Mouse (Mus musculus): ENCODE data around the gene Smad3.
A peak's percentile ranks its signal among the peaks of the same experiment; 100 is the strongest.

Smad3 gene

GRCm38 (mm10) chr9:63625090-63625756 lies 132.6 kb downstream of the Smad3 start:
- no peak for DNase-seq (ENCODE audit: low spot score)

- DNase-seq (ENCODE audit: low spot score), result no peak
Measured at GRCm38 (mm10) chr9:63623895-63624569, 133.8 kb downstream of the Smad3 start.

DNA sequence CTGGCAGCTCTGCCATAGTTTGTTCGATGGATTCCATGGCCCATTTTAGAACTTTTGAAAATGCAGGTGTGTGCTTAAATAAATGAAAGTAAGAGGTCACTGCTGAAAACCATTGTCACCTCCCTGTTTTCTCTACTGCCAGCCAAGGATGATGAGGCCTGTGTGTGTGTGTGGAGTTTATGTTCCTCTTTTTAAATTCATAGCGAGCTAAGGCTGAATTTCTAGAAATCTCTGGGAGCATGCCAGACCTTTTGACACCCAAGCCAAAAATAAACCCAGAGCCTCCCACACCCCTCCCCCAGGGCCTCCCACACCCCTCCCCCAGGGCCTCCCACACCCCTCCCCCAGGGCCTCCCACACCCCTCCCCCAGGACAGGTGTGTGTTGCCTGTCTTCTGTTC lies 139.8 kb downstream of the Smad3 start:
- no peak for DNase-seq (ENCODE audit: low spot score)

DNA sequence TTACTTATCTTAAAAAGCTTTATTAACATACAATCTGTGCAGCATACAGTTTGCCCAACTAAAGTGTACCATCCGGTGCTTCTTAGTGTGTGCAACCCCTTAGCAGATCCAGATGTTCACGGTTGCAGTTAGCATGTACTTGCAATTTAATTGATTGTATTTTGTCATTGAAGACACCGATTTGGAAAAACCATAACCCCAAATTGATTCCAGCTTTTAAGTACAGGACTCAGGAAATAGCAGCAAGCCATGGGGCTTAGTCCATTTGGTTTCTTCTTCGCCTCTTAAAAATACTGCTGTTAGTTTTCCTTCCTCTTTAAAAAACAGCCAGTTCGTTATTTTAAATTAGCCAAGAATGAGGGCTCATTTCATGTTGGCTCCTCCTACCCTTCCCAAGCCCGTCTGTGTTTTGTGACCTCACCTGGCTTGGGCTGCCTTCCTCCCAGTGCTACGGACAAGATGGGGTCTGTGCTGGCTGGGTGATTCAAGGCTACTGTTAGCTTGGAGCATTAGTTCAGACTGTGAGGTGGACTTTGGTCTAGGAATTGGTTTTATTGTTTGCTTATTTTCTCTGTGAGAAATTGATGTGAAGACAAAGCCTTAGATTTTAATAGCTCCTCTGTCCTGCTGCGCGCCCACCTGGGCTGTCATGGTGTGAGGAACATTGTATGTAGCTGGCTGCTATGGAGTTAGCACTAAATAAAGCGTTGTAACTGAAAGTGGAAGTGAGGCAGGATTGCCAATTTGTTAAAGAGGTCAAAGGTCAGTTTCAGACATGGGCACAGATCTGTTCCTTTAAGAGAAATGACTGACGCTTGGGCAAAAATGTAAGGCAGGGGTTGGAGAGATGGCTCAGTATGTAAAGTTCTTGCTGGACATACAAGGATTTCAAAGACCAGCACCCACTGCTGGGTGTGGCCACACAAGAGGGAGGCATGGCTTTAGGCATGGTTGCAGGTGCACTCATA lies 143.5 kb downstream of the Smad3 start:
- peak; percentile 62 for DNase-seq (ENCODE audit: low spot score)

DNA sequence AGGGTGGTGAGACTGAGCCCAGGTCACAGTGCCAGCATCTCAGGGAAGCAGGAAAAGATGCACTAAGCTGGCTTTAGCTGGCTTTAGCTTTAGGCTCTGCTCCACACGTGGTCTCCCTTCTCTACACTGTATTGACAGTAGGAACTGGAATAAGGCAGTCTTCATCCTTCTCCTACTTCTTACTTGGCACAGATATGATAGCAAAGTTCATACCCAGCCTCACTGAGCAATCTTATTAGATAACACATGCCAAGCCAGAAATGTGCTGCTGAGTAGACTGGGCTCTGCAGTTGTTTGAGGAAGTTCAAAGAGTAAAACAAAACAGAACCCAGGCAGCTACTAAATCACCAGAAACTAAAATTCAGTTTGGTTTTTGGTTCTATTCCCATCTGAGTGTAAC lies 144.2 kb downstream of the Smad3 start:
- DNase-seq (ENCODE audit: low spot score), result peak; percentile 84

GRCm38 (mm10) chr9:63612565-63613515 lies 145.0 kb downstream of the Smad3 start:
- peak; percentile 48 for DNase-seq (ENCODE audit: low spot score)

- DNase-seq (ENCODE audit: low spot score), result peak; percentile 10
Measured at GRCm38 (mm10) chr9:63611967-63612366, 145.8 kb downstream of the Smad3 start.

- DNase-seq (ENCODE audit: low spot score), result peak; percentile 85
Measured at GRCm38 (mm10) chr9:63610841-63611366, 146.9 kb downstream of the Smad3 start.

DNA sequence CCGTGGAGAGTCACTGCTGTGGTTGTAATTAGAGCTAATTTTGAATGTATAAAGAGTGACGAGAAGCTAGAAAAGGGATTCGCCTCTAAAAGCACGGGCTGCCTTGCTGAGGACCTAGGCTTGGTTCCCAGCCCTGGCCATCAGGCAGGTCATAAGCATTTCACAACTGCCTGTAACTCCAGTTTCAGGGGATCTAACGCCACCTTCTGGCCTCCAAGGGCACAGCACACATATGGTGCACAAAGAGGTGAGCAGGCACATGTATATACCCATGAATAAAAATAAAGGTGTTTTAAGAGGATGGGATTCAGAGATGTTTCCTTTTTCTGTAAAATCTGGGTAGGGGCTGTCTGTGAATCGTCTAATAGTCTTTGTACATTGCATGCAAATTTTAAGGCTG lies 147.6 kb downstream of the Smad3 start:
- peak; percentile 37 for DNase-seq (ENCODE audit: low spot score)

DNA sequence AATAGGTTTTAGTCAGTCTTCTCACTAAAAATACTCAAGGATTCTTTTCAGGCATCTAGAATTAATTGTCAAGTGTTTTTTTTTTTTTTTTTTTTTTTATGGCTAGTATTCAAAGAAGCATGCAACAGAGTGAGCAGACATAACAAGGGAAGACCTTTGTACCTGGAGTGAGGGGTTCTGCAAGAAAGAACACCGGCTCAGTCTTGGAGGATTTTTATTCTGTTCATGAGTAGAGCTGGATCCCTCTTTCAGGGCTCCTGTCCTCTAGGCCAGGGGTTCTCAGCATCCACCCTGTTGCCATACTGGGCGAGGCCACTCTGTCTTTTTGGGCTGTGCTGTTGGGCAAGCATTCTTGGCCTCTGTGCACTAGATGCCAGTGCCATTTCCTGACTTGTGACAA lies 148.0 kb downstream of the Smad3 start:
- peak; percentile 66 for DNase-seq (ENCODE audit: low spot score)

- no peak for DNase-seq (ENCODE audit: low spot score)
Measured at GRCm38 (mm10) chr9:63609246-63609645, 148.5 kb downstream of the Smad3 start.

- peak; percentile 22 for DNase-seq (ENCODE audit: low spot score)
Measured at GRCm38 (mm10) chr9:63608006-63608405, 149.8 kb downstream of the Smad3 start.

DNA sequence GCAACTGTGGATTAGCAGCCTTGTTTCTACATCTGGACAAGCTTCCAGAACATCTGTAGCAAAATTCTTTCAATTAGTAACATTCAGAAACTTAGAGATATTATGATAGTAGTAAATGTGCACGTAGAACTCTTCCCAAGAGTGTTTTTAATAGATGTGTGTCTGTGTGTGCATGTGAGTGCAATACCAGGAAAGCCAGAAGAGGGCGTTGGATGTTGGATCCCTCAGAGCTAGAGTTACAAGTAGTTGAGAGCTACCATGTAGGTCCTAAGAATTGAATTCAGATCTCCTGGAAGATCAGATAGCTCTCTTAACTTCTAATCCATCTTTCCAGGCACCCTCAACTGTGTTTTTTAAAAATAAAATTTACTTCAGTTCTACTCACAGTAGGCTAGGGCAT lies 151.2 kb downstream of the Smad3 start:
- peak; percentile 7 for DNase-seq (ENCODE audit: low spot score)

DNA sequence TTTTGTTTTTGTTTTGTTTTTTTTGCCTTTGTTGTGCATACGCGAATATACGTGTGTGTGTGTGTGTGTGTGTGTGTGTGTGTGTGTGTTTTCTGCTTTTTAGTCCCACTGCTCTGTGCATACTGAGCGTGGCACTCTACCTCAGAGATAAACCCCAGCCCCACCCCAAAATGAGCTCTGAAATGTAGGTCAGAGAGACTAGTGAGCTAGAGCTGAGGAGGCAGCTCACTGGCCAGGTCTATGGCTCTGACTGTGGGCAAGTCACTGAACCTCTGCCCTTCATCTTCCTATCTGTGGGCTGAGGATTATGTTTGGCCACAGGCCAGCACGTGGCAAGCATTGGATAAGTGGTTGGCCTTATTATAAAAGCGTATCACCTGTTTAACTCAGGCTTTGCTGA lies 153.9 kb downstream of the Smad3 start:
- DNase-seq (ENCODE audit: low spot score), result peak; percentile 17

- peak; percentile 90 for DNase-seq (ENCODE audit: low spot score)
Measured at GRCm38 (mm10) chr9:63602043-63602939, 155.5 kb downstream of the Smad3 start, which contains the start of the genes Iqch and Aagab. Gene Iqch (minus strand): TSS chr9:63602493. Gene Aagab (plus strand): TSS chr9:63602660.

Measured in adipocyte (in vitro differentiated cells).